Mouse (Mus musculus) liver, embryonic 13.5 days (tissue): ENCODE data around the gene Susd6. TPM values are rescaled to one million over a fixed set of nuclear protein-coding genes. Genes with fewer than 3 reads are reported as not detected.
A peak's percentile ranks its signal among the peaks of the same experiment; 100 is the strongest.

ENCODE experiments used
- ATAC-seq: fragments of 200-750 bp; cut with Nextera tagmentation; 2 replicates; pipeline ENCODE4 v1.8.0; 2017; ENCODE audit warnings: low read depth, mild to moderate bottlenecking, moderate number of reproducible peaks, moderate library complexity
- DNase-seq: peaks from one replicate; pipeline ENCODE4 v3.0.0; 2022
- H3K27ac ChIP-seq: fragments of 300-500 bp; sonication (generic); 2 replicates; pipeline ENCODE4 v1.5.1; 2015; ENCODE audit warnings: moderate library complexity, mild to moderate bottlenecking, inconsistent platforms
- H3K27me3 ChIP-seq: fragments of 300-500 bp; sonication (generic); 2 replicates; pipeline ENCODE4 v1.6.1; 2015; ENCODE audit warnings: mild to moderate bottlenecking, inconsistent platforms
- H3K36me3 ChIP-seq: fragments of 300-500 bp; sonication (generic); 2 replicates; pipeline ENCODE4 v1.6.1; 2015; ENCODE audit warnings: mild to moderate bottlenecking, inconsistent platforms
- H3K4me1 ChIP-seq: fragments of 300-500 bp; sonication (generic); replicated peaks from 2 replicates; pipeline ENCODE4 v1.6.1; 2015; ENCODE audit warnings: inconsistent platforms
- H3K4me2 ChIP-seq: fragments of 300-500 bp; sonication (generic); 2 replicates; pipeline ENCODE4 v1.6.1; 2015; ENCODE audit warnings: inconsistent platforms, mild to moderate bottlenecking, moderate library complexity
- H3K4me3 ChIP-seq: fragments of 300-500 bp; sonication (generic); replicated peaks from 2 replicates; pipeline ENCODE4 v1.5.1; 2015; ENCODE audit warnings: mild to moderate bottlenecking, inconsistent platforms
- H3K9ac ChIP-seq: fragments of 300-500 bp; sonication (generic); 2 replicates; pipeline ENCODE4 v1.6.1; 2015; ENCODE audit warnings: mild to moderate bottlenecking, inconsistent platforms
- H3K9me3 ChIP-seq: fragments of 300-500 bp; sonication (generic); replicated peaks from 2 replicates; pipeline ENCODE4 v1.6.1; 2016; ENCODE audit warnings: inconsistent platforms
- WGBS: fragments of 180-500 bp; shearing (Covaris S2); methylation state at CpG from one replicate; pipeline ENCODE4 v1.1.7; 2015; ENCODE audit not compliant: insufficient replicate concordance; 5-methylcytosine and 5-hydroxymethylcytosine counted together
- polyA plus RNA-seq: library from polyadenylated mRNA; unstranded; fragments of >200 nt; fragmentation: Nextera tagmentation; extraction: Ambion mirVana; gene quantifications from 2 replicates; pipeline ENCODE4 v1.2.1, GENCODE M21; 2015

Susd6 gene
- polyA plus RNA-seq, 1 experiment from 2014 or later = 9.4 TPM

DNA sequence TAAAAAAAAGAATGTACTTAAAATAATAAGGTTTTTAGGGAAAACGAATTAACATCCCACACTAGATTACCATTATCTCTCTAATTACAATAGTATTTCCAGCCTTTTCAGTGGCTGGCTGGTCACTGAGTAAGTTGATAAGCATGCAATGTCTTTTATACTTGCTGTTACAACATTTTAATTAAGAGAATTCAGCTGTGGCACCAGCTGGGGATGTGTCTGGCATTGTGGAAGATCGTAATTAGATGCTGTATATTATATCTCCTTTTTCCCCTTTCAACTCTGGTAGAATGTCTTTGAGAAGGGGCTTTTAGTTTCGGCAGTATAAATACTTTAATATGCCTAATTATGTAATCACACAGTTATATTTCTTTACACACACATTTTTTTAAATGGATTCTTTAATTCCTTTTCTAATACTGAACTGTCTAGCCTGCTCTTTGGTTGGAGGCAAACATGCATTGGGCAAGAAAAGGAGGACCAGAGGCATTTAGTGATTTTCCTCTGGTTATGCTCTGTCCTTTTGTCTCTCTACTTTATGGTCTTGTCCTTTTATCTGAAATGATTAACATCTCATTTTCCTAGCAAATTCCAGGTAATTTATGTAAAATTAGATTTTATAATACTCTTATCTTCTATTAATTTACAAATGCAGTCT is 67.5 kb downstream of the Susd6 start:
- no peaks in the 10 kb centered on the region for H3K9me3 ChIP-seq
- H3K27ac ChIP-seq = no peak overlapping the region
- DNase-seq (no peak), ATAC-seq (no peak)
- no peak overlapping the region for H3K4me2 ChIP-seq
- 0 out of 2 replicates have a peak, but pooled peaks cover 4% of the 10 kb centered on the region for H3K36me3 ChIP-seq
- H3K4me1 ChIP-seq = peaks cover 40% of the 10 kb centered on the region
- no peak overlapping the region for H3K4me3 ChIP-seq
- no peaks in the 10 kb centered on the region for H3K27me3 ChIP-seq
- no peak overlapping the region for H3K9ac ChIP-seq
- 85% methylated on average over 3 of the region's 3 CpGs for WGBS

DNA sequence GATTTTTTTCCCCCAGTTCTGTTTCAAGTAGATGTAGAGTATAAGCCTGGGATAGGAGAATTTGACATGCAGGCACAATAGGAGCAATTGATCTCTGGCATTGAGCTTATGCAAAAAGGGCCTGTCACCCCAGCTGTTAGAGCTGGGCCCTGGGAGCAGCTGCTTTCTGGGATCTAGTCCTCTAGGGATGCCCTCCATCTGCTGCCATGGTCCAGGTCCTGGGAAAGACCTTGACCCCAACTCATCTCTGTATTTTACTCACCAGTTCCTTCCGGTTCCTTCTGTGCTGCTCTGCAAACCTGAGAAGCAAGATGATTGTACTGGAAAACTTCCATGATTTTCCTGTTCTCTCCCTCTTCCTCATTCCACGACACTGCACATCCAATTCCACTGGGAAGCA is 68.0 kb downstream of the Susd6 start:
- WGBS = 89% methylated on average over 2 of the region's 2 CpGs
- ATAC-seq = no peak

DNA sequence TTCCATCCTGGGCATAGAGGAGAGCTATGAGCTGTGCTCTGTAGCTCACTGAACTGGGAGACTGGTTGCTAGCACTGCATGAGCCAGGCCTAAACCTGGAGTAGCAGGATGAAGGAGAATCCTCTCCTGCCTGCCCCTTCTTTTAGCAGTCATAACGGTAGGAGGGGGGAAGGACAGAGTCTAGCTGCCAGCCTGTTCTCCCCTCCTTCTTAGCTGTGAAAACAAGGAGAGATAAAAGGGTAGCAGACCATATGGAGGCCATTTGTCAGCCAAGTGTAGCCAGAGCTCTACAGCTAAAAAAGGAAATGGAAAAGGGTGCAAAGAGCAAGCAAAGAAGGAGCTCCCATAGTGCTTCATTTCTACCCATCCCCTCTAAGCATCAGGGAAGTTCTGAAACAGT is 71.6 kb downstream of the Susd6 start:
- Histone ChIP-seq H3K4me1 (peaks cover 27% of the 10 kb centered on the region), H3K36me3 (peaks cover 4% of the 10 kb centered on the region; the same call in 1 of the 2 replicates), H3K27ac (no peak overlapping the region), H3K4me3 (no peak overlapping the region), H3K27me3 (no peaks in the 10 kb centered on the region), H3K4me2 (no peak overlapping the region), H3K9ac (no peak overlapping the region), H3K9me3 (no peaks in the 10 kb centered on the region)
- ATAC-seq (no peak), DNase-seq (no peak)
- 22% methylated on average over 1 of the region's 1 CpGs for WGBS

More for the DNA sequence above, 68.0 kb downstream of the Susd6 start:
- Histone ChIP-seq H3K9ac (no peak overlapping the region), H3K4me3 (no peak overlapping the region), H3K27ac (no peak overlapping the region), H3K36me3 (peaks cover 4% of the 10 kb centered on the region; the same call in 1 of the 2 replicates), H3K4me1 (peaks cover 45% of the 10 kb centered on the region), H3K9me3 (no peaks in the 10 kb centered on the region), H3K27me3 (no peaks in the 10 kb centered on the region), H3K4me2 (no peak overlapping the region)
- no peak for DNase-seq

DNA sequence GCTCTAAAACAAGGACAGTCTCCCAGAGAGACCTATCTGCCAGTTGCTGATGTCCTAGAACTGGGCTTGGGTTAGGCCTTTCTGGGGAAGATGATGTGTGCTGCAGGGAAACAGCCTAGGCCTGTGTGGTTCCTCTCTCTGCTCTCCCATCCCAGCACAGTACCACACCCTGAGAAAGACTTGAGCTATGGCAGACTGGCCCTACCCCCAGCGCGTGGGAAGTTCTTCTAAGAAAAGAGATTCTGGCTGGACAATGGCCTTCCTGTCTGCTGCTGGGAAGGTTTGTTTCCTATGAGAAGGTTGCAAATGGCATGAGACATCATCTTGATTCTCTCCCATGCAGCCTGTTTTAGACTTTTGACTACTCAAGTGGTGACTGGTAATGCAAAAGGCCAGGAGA is 73.1 kb downstream of the Susd6 start:
- no peaks in the 10 kb centered on the region for H3K27me3 ChIP-seq
- H3K4me1 ChIP-seq = peaks cover 27% of the 10 kb centered on the region
- peaks cover 6% of the 10 kb centered on the region for H3K36me3 ChIP-seq
- no peak for DNase-seq
- ATAC-seq = no peak
- no peaks in the 10 kb centered on the region for H3K9me3 ChIP-seq
- no peak overlapping the region for H3K9ac ChIP-seq
- no peak overlapping the region for H3K27ac ChIP-seq
- 62% methylated on average over 2 of the region's 2 CpGs for WGBS
- H3K4me3 ChIP-seq = no peak overlapping the region
- no peak overlapping the region for H3K4me2 ChIP-seq

DNA sequence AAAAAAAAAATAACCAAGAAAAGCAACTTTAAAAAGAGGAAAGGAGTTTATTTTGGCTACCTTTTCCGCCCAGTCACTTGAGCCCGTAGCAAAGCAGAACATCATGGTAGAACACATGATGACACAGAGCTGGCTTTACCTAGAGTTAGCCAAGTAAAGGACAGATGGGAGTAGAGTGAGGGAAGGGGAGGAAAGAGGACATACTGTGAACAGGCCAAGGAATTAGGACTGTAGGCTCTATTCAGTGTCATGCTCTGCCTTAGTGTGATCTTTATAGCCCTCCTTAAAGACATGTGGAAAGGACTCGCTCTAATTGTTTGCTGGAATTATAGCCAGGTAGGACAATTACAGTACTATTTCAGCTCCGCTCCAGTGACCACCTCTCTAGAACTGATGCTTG is 74.9 kb downstream of the Susd6 start:
- DNase-seq (no peak), ATAC-seq (no peak)
- Histone ChIP-seq H3K9ac (no peak overlapping the region), H3K4me2 (no peak overlapping the region), H3K4me3 (no peak overlapping the region), H3K4me1 (peaks cover 34% of the 10 kb centered on the region), H3K27me3 (no peaks in the 10 kb centered on the region), H3K27ac (no peak overlapping the region), H3K36me3 (peaks cover 23% of the 10 kb centered on the region), H3K9me3 (no peaks in the 10 kb centered on the region)
- WGBS = 93% methylated on average over 4 of the region's 4 CpGs

DNA sequence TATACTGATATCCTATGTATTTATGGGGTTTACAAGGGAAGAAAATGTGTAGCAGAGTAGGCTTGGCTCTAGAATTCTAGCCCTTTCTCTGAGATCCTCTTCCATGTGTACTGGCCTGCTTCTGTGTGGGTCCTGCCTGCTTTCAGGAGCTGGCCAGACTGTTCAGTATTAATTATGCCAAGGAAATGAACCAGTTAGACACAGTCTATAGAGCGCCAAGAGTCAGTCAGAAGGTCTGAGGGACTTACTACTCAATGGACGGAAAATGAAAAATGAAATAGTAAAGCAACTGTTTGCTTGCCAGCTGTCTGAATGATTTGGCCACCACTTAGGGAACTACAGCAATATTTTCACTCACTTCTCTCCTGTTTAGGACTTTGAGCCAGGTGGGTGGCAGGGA is 75.7 kb downstream of the Susd6 start:
- ATAC-seq (no peak), DNase-seq (no peak)
- Histone ChIP-seq H3K36me3 (peaks cover 31% of the 10 kb centered on the region), H3K27ac (no peak overlapping the region), H3K4me2 (no peak overlapping the region), H3K9ac (no peak overlapping the region), H3K4me3 (no peak overlapping the region), H3K4me1 (peaks cover 40% of the 10 kb centered on the region), H3K9me3 (no peaks in the 10 kb centered on the region), H3K27me3 (no peaks in the 10 kb centered on the region)
- WGBS = 84% methylated on average over 2 of the region's 2 CpGs

DNA sequence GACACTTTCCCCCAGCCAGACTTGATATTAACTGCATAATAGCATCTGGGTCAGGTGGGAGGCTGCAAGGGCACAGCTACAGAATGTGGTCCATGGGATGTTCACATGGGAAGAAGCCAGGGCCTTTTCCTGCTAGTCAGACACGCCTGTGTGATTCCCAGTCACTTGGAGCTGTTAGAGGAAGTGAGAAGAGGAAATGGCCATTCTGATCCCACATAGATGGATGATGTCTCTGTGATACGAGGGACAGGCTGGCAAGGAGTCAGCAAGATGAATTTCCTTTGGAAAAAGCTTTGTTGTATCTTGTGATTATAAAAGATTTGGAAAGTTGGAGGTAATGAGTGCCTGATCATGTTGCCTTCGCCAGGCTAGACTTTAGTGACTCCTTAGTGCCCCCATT is 76.8 kb downstream of the Susd6 start:
- Histone ChIP-seq H3K9me3 (no peaks in the 10 kb centered on the region), H3K27ac (no peak overlapping the region), H3K9ac (no peak overlapping the region), H3K27me3 (no peaks in the 10 kb centered on the region), H3K4me2 (no peak overlapping the region), H3K4me1 (peaks cover 32% of the 10 kb centered on the region), H3K4me3 (no peak overlapping the region), H3K36me3 (peaks cover 41% of the 10 kb centered on the region)
- WGBS = 71% methylated on average over 3 of the region's 3 CpGs
- DNase-seq (no peak), ATAC-seq (no peak)

DNA sequence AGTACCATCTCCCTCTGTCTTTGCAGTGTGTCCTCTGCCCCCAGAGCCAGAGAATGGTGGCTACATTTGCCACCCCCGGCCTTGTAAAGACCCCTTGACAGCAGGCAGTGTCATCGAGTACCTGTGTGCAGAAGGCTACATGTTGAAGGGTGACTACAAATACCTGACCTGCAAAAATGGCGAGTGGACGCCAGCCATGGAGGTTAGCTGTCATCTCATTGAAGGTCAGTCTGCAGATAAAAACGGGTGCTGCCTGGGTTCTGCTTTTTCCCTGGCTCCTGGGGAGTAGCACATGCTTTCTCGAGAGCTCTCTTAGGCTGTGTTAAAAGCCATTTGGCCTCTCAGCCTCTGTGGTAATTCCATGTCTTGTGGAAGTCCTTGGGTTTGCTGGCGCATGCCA is 78.1 kb downstream of the Susd6 start:
- no peak for ATAC-seq
- Histone ChIP-seq H3K27me3 (no peaks in the 10 kb centered on the region), H3K36me3 (peaks cover 52% of the 10 kb centered on the region)

DNA sequence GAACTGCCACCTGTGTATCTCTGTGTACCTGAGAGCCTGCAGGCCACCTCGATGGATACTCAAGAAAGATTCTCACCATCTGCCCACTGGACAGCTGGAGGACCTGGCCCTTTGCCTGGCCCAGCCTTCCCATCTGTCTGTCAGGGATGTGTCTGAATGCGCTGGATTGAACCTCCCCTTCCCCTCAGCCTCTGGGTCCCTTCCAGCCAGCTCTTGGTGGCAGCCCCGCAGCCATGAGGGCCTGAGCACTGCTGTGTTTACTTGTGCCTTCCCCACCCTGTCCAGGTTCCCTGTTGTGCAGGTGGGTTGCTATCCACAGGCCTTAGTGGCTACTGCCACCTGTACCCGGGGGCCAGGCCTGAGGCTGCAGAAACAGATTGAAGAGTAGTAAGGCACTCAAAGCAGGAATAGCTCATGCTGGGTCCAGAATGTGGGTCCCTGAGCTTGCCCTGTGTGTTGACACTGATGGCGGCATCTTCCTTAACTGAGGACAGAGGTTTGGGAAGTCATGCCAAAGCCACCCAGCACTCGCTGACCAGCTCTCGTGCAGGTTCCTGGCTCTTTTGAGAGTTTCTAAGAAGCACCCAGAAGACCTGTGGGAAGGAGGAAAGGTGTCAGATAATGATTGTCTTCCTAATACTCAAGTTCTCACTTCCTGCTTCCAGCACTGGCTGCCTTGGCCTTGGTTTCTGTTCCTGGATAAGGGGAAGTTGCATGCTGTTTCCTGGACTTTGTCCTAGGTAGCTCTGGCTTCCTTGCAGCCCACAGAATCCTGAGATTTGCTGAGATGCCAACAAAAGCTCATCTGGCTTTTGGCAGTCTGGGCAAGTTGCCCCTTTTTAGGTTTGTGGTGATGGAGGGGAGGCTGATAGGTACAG is 87.1 kb downstream of the Susd6 start:
- Histone ChIP-seq H3K4me1 (no peaks in the 10 kb centered on the region), H3K9ac (no peak overlapping the region), H3K4me2 (no peak overlapping the region), H3K27me3 (no peaks in the 10 kb centered on the region), H3K36me3 (peaks cover 84% of the 10 kb centered on the region), H3K9me3 (no peaks in the 10 kb centered on the region), H3K27ac (no peak overlapping the region), H3K4me3 (no peak overlapping the region)
- DNase-seq (no peak), ATAC-seq (no peak)
- WGBS = 87% methylated on average over 7 of the region's 7 CpGs

More for the DNA sequence above, 78.1 kb downstream of the Susd6 start:
- H3K9ac ChIP-seq = no peak overlapping the region
- H3K27ac ChIP-seq = 0 out of 2 replicates have a peak overlapping the region, but pooled peaks have one; percentile 19
- H3K9me3 ChIP-seq = no peaks in the 10 kb centered on the region
- no peak overlapping the region for H3K4me3 ChIP-seq
- WGBS = 70% methylated on average over 7 of the region's 7 CpGs
- H3K4me1 ChIP-seq = peaks cover 21% of the 10 kb centered on the region
- H3K4me2 ChIP-seq = no peak overlapping the region
- DNase-seq = no peak

DNA sequence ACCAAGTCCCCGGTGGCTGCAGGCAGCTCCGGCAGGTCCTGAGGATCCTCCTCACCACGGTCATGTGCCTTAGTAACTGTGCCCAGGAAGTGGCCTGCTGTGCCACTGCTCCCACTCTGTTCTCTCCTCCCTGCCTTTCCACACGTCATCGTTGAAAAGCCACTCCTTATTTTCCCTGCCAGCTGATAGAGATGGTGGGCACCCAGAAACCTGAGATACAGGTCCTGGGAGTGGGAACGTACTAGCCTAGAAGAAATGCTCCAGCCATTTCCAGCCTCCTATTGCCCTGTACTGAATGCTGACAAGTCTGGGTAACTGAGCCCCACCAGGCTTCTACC is 87.8 kb downstream of the Susd6 start:
- Histone ChIP-seq H3K4me2 (no peak overlapping the region), H3K9me3 (no peaks in the 10 kb centered on the region), H3K4me3 (no peak overlapping the region), H3K27me3 (no peaks in the 10 kb centered on the region), H3K36me3 (peaks cover 77% of the 10 kb centered on the region), H3K9ac (no peak overlapping the region), H3K4me1 (no peaks in the 10 kb centered on the region), H3K27ac (no peak overlapping the region)
- ATAC-seq = no peak
- WGBS = 91% methylated on average over 6 of the region's 6 CpGs
- no peak for DNase-seq

DNA sequence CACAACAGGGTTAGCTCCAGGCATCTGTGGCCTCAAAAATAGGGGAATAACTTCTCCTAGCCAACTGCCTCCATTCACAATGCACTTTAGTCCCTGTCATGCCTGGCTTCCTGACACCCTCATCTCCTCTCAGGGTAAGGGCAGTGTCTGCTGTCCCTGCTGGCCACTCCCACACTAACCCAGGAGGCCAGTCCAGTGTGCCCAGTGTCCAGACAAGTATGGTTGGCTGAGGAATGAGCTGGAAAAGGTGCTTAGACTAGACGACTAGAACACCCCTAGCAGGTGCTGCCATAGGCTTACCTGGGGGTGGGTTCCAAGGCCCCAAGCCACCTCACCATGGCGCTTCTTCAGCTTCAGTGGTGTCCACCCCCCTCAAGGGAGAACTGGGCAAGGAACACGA is 88.3 kb downstream of the Susd6 start:
- Histone ChIP-seq H3K4me3 (no peak overlapping the region), H3K36me3 (peaks cover 72% of the 10 kb centered on the region), H3K4me2 (no peak overlapping the region), H3K27ac (no peak overlapping the region), H3K9me3 (no peaks in the 10 kb centered on the region), H3K4me1 (no peaks in the 10 kb centered on the region), H3K9ac (no peak overlapping the region), H3K27me3 (no peaks in the 10 kb centered on the region)
- 75% methylated on average over 3 of the region's 3 CpGs for WGBS
- ATAC-seq (no peak), DNase-seq (no peak)
